ENCODE assay signal across 15 mouse cellular contexts in genomic region chr11:76874766-76875165, GRCm38 (mm10). TPM values are rescaled to one million over a fixed set of nuclear protein-coding genes. Genes with fewer than 3 reads are reported as not detected.
"Had no signal": no experiment of that assay in that cellular context is flagged by ENCODE, and none has a peak within 500 bp of the region (broad histone marks: within the 10 kb centered on the region; RNA-seq: fewer than 3 reads in every experiment).

No protein-coding gene starts in this region.

- H3K9ac ChIP-seq: limb, embryonic 15.5 days; liver, embryonic 12.5 days; midbrain, embryonic 13.5 days had no signal

- H3K4me3 ChIP-seq: limb, embryonic 15.5 days; liver, embryonic 12.5 days; midbrain, embryonic 13.5 days; myocyte had no signal

- H3K4me1 ChIP-seq: limb, embryonic 15.5 days; liver, embryonic 12.5 days; midbrain, embryonic 13.5 days had no signal

- H3K9me3 ChIP-seq: limb, embryonic 15.5 days; liver, embryonic 12.5 days; midbrain, embryonic 13.5 days had no signal

- H3K36me3 ChIP-seq: limb, embryonic 15.5 days; liver, embryonic 12.5 days; midbrain, embryonic 13.5 days had no signal

- H3K27me3 ChIP-seq: limb, embryonic 15.5 days; liver, embryonic 12.5 days; midbrain, embryonic 13.5 days had no signal

- ATAC-seq: intestine, embryonic 16.5 days; liver, embryonic 12.5 days; midbrain, embryonic 13.5 days had no signal

- H3K4me2 ChIP-seq: limb, embryonic 15.5 days; liver, embryonic 12.5 days; midbrain, embryonic 13.5 days had no signal

- DNase-seq: kidney, adult 2 months; kidney, postnatal 36 days; layer of hippocampus, adult 9-11 months; layer of hippocampus, postnatal 36 days; thymus, adult 18-20 months; thymus, postnatal 25 days had no signal

- H3K27ac ChIP-seq: limb, embryonic 15.5 days; liver, embryonic 12.5 days; midbrain, embryonic 13.5 days had no signal

RNA-seq across cellular contexts. Expression of gene Tmigd1, which starts 27.2 kb away (rescaled TPM):
- polyA plus RNA-seq: limb, embryonic 11.5 days; liver, embryonic 12.5 days; liver, embryonic 16.5 days; midbrain, embryonic 13.5 days; myocyte; neural tube, embryonic 11.5 days; stomach, embryonic 14.5 days had no signal
